Mouse (Mus musculus) C2C12 (cell line): ENCODE data around the gene 1700034J05Rik.

Experiments
- CEBPB ChIP-seq: IDR thresholded peaks from one replicate; pipeline ENCODE4 v1.6.1; 2011; ENCODE audit warnings: low read depth, mild to moderate bottlenecking, control low read depth, moderate library complexity
- CTCF ChIP-seq: IDR thresholded peaks from one replicate; pipeline ENCODE4 v1.5.1; 2011; ENCODE audit not compliant: control insufficient read depth, insufficient read depth, insufficient read length
- FOSL1 ChIP-seq: IDR thresholded peaks from one replicate; pipeline ENCODE4 v1.8.0; 2011; ENCODE audit warnings: mild to moderate bottlenecking, low read length; ENCODE audit not compliant: poor library complexity, insufficient read depth, severe bottlenecking
- MAX ChIP-seq: IDR thresholded peaks from one replicate; pipeline ENCODE4 v1.6.1; 2011; ENCODE audit warnings: mild to moderate bottlenecking, control low read depth
- MYOD1 ChIP-seq: IDR thresholded peaks from one replicate; pipeline ENCODE4 v1.6.1; 2011; ENCODE audit warnings: low read depth; ENCODE audit not compliant: control insufficient read depth, insufficient read length
- MYOG ChIP-seq: IDR thresholded peaks from one replicate; pipeline ENCODE4 v1.6.1; 2011; ENCODE audit not compliant: control insufficient read depth, insufficient read length; ENCODE audit errors: extremely low read depth
- USF1 ChIP-seq: IDR thresholded peaks from one replicate; pipeline ENCODE4 v1.6.1; 2011; ENCODE audit warnings: low read depth, mild to moderate bottlenecking, control low read depth, moderate library complexity

GRCm38 (mm10) chr6:146973406-146973805, 19.2 kb upstream of the 1700034J05Rik start:
- no peak for TF ChIP-seq CTCF
- no peak for TF ChIP-seq USF1
- TF ChIP-seq MYOD1, result no peak
- TF ChIP-seq CEBPB, result no peak
- no peak for TF ChIP-seq MYOG
- no peak for TF ChIP-seq MAX
- TF ChIP-seq FOSL1, result no peak
